Mouse (Mus musculus) ZHBTc4 (cell line): ENCODE results near the gene Cuta.
A peak's percentile ranks its signal among the peaks of the same experiment; 100 is the strongest.
"Not testable (repeated sequence)": the region's sequence is repeated elsewhere in the genome, so short reads cannot be mapped to it uniquely, and the experiment has no call there.

ENCODE experiments used
- DNase-seq: peaks from one replicate; pipeline ENCODE4 v3.0.0-alpha.2; 2011; ENCODE audit warnings: low read depth, low spot score

The Cuta gene

DNA sequence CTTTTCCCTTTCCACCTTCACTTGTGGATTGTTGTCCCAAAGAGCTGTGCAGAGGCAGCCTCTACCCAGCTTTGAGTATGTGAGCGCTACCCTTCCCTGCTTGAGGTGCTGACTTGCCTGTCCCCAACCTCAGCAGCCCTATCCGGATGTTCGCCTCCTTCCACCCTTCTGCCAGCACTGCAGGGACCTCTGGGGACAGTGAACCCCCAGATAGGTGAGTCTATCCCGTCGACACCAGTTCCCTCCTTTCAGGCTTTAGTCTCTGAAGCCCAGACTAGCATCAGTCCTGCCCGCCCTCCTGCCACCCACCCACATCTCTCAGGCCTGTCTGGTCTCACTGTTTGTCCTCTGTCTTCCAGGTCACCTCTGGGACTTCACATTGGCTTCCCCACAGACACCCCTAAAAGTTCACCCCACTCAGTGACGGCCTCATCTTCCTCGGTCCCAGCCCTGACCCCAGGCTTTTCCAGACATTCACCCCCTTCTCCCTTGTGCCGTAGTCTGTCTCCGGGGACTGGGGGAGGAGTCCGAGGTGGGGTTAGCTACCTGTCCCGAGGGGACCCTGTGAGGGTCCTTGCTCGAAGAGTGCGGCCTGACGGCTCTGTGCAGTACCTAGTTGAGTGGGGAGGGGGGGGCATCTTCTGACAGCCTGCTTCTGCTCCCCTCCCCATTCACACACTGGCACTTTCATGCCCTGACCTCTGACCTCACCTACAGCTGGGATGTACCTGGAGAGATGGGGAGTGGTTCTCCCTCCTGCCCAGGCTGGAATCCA, 2.3 kb downstream of the Cuta start:
- DNase-seq: no peak

GRCm38 (mm10) chr17:26936453-26936852, 2.9 kb downstream of the Cuta start:
- no peak for DNase-seq

DNA sequence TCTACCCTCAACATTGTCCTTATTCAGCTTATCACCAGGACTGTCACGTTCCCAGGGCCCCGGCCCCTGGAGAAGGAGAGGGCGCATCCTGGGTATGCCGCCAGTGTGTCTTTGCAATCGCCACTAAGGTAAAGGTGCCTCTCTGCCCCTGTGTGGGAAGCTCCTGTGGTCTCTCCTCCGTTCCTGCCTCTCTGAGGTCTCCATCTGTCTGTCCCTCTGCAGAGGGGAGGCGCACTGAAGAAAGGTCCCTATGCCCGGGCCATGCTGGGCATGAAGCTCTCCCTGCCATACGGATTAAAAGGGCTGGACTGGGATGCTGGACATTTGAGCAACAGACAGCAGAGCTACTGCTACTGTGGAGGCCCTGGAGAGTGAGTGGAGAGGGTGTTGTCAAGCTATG, 4.3 kb downstream of the Cuta start:
- DNase-seq: no peak

- no peak for DNase-seq
Observed at GRCm38 (mm10) chr17:26933885-26934827, 5.2 kb downstream of the Cuta start.

GRCm38 (mm10) chr17:26933419-26933818, 6.0 kb downstream of the Cuta start:
- DNase-seq: no peak

- peak; percentile 96 for DNase-seq
Observed at GRCm38 (mm10) chr17:26932839-26933398, 6.5 kb downstream of the Cuta start, which contains the start of gene Phf1. TSS of gene Phf1 (plus strand) at chr17:26933052.

DNA sequence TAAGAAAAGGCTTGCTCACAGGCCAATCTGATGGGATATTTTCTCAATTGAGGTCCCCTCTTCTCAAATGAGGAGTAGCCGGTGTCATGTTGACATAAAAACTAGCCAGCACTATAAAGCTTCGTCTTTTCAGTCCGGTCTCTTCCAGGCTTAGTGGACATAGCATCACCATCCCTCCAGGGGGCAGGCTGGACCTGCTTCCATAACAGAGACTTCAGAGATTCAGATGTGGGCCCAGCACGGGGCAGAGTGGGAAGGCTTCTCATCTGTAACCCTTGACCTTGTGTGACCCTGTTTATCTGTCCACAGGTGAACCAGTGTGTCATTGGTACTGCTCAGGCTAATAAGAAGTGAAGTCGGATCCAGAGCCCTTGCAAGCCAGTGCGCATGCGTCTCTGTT, 7.6 kb downstream of the Cuta start:
- DNase-seq: peak; percentile 43

DNA sequence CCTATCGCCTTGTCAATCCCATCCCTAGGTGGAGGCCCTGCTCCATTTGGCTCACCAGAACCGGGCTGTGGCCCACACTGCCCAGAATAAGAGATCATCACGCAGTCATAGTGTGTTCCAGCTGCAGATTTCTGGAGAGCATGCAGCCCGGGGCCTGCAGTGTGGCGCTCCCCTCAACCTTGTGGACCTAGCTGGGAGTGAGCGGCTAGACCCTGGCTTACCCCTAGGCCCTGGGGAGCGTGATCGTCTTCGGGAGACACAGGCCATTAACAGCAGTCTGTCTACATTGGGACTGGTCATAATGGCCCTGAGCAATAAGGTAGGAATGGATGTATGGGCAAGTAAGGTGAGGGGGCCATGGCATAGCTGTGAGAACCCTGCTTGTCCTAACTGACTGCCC, 14.0 kb downstream of the Cuta start:
- not testable (repeated sequence) for DNase-seq

DNA sequence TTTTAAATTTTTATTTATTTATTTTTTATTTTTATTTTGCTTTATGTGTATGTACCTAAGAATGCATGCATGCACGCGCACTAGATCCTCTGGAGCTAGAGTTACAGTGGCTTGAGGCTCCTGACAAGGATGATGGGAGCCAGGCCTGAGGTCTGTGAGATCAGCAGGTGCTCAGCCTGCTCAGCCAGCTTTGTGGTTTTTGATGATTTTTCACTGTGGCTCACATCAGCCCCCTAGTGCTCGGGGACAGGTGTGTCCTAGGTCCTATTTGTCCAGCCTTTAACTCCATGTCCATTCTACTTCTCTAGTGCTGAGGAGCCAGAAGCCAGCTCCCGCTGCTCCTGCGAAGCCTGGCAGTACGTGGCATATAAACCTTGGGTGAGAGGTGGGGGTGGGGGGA, 17.0 kb downstream of the Cuta start:
- DNase-seq: not testable (repeated sequence)

- not testable (repeated sequence) for DNase-seq
Observed at GRCm38 (mm10) chr17:26919516-26919915, 19.9 kb downstream of the Cuta start.

- no peak for DNase-seq
Observed at GRCm38 (mm10) chr17:26918343-26918742, 21.0 kb downstream of the Cuta start.

GRCm38 (mm10) chr17:26917560-26917959, 21.8 kb downstream of the Cuta start:
- DNase-seq: not testable (repeated sequence)

DNA sequence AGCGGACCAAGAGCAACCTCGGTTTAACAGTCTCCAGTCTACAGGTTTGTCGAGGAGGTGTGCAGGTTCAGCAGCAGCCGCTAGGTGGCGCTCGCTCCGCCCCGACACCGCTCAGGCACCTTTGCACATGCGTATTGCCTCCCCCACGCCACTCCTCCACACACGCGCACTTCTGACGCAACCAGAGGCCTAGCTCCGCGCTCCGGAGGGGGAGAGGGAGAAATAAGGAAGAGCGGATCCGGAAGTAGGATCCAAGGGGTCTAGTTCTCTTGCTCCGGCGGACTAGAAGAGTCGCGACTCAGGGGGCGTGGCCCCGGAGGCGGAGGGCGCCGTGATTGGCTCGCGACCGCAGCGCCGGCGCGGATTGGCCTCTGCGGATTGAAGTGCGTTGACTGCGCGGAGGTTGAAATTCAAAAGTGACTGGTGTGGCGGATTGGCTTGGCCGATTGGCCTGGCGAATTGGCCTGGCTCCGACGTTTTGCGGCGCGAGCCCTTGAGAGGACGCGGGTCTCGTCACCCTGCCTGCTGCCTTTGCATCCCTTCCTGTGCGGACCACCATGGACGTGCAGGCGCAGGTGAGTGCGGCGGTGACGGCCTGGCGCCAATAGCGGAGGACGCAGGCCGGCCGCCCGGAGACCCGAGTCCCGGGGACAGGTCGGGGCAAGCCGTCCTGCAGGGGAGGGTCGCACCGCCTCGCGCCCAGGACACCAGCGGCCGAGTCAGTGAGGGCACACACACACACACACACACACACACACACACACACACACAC, 22.5 kb downstream of the Cuta start, which contains the start of gene Kifc5b:
Kifc5b (plus strand) TSS at position 381 of the 772 bp plus-strand sequence.
- DNase-seq: peak; percentile 100

DNA sequence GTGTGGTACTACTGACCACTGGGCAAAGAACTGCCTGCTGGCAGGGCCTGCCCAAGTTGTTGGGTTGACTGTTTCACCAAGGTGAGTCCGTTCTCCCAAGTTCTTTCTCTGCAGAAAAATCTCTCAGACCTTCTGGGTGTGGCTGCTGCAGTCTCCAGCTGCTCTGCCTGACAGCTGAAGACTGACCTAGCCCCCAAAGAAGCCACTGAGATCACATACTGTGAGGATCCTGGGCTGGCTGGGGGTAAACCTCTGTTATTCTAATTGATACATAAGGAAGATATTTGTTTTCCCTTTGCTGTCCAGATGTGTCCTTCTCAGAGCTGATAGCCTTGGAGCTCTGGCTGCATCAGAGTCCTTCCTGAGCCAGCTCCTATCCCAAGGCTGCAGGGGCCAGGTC, 24.1 kb downstream of the Cuta start:
- DNase-seq: peak; percentile 40

DNA sequence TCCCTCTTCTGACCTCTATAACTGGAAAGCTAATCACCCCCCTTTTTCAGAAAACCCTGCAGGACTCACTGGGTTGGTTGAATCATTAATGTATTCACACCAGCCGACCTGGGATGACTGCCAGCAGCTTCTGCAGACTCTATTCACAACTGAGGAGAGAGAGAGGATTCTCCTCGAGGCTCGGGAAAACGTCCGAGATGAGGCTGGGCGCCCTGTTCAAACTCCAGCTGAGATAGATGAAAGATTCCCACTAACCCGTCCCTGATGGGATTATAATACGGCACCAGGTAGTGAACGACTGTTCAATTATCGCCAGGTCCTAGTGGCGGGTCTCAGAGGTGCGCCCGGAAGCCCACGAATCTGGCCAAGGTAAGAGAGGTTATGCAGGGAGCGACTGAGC, 31.9 kb downstream of the Cuta start:
- DNase-seq: not testable (repeated sequence)

GRCm38 (mm10) chr17:26904320-26904719, 35.0 kb downstream of the Cuta start:
- DNase-seq: no peak

DNA sequence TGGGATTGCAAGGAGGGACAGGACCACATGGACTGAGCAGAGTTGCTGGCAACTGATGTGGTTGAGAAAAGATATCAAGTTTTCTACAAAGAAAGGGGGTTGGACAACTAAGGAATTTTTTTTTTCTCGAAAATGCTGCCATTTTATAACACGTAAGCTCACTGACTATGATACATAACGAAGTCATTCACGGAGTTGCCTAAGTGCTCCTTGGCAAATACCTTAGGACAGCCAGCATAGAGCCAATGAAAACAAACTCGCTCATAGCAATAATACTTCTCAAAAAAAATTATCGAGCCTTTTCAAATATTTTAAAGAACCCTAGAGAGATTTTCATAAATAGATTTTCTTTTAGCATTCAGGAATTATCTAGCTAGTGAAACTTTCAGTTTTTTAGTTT, 38.5 kb downstream of the Cuta start:
- DNase-seq: no peak

DNA sequence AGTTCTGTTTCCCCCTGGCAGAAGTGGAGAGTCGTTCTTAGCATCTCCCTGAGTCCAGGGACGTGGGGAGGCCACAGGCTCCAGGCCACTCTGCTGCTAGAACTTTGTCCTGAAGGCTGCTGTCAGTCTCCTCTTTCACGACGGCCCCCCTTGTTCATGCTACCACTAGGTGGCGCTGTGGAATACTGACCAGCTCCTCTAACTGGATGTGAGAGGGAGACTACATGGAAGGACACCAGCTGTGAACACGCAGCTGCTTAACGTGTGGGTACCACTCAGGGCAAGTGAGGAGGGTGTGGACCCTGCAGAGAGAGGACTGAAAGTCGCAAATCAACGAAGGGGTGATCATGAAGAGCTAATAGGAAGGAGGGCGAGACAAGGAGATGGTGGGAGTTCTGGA, 43.8 kb downstream of the Cuta start:
- DNase-seq: peak; percentile 83

DNA sequence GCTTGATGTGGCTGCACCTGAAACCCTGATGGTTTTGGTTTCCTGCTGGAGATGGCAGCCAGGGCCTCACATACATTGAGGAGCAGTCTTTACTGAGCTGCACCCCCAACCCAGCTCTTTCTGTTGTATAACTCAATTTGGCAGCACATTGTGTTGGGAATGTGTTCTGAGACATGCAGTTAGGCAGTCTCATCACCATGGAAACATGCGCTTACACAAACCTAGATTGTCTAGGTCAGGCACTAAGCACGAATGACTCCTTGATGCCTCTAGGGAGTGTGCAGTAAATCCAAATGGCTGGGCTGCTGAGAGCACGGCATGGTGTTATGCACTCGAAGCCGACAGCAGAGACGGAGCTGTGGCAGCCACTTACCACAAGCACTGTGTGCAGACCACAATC, 45.0 kb downstream of the Cuta start:
- no peak for DNase-seq

DNA sequence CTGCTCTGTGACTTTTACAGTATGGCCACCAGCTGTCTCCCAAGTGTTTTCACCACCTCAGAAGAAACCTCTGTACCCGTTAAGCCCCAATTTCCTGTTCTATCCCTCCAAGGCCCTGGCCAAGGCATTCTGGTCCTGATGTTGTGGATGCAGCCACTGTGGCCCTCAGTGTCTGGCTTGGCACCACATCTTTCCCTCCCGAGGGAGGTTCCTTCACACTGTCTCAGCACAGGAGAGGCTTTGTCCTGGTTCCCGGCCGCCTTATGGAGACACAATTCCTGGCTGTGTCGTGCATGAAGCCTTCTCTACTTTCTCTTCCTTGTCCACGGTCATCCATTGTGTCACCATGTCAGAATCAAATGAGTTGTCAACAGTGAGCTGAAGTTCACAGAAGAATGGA, 45.9 kb downstream of the Cuta start:
- DNase-seq: no peak

- no peak for DNase-seq
Observed at GRCm38 (mm10) chr17:26892635-26893375, 46.6 kb downstream of the Cuta start.
